In genomic region chr11:62914532-62914931, GRCm38 (mm10) we compare ENCODE assay signal across 9 mouse cellular contexts. TPM values are rescaled to one million over a fixed set of nuclear protein-coding genes. Genes with fewer than 3 reads are reported as not detected.
A peak's percentile ranks its signal among the peaks of the same experiment; 100 is the strongest.
DNase-seq lines count a peak whose midpoint lies in the region; ATAC-seq and TF ChIP-seq lines count a peak whose summit lies in the region.
"Had no signal": no experiment of that assay in that cellular context is flagged by ENCODE, and none has a peak within 500 bp of the region (broad histone marks: within the 10 kb centered on the region; RNA-seq: fewer than 3 reads in every experiment).

No protein-coding gene starts in this region.

- peak; percentile 49 for TF ChIP-seq RAD21 in CH12.LX (IDR thresholded peaks at IDR 0.05; ENCODE audit: low read depth, low read length)

- no peaks in the 10 kb centered on the region for H3K79me2 ChIP-seq in CH12.LX (replicated peaks; ENCODE audit: control insufficient read depth, extremely low read depth, insufficient read depth, poor library complexity, severe bottlenecking)

- in situ Hi-C loops in CH12.LX (cut with MboI; ENCODE audit: low pct_ligation_motif_present, low pct_unique_long_range_greater_than_20kb, low sequenced_read_pairs), result no loop called here

- H3K4me3 ChIP-seq in heart, postnatal 0 days (ENCODE audit: low read depth, low read length), result no peak overlapping the region
- no peak overlapping the region for H3K4me3 ChIP-seq in CH12.LX (replicated peaks in 1 of 3; ENCODE audit: low read depth in 2 of 3, low read length in 2 of 3, poor library complexity in 1 of 3)
- no peak overlapping the region for H3K4me3 ChIP-seq in midbrain, embryonic 14.5 days (replicated peaks; ENCODE audit: low read depth, low read length)
- H3K4me3 ChIP-seq: limb, embryonic 15.5 days had no signal

- H3K4me1 ChIP-seq in heart, postnatal 0 days (ENCODE audit: control insufficient read depth, insufficient read depth), result no peaks in the 10 kb centered on the region
- peaks cover 8 to 32% of the 10 kb centered on the region in 2 experiments; a peak in 3 of 4 replicates for H3K4me1 ChIP-seq in CH12.LX (ENCODE audit: control insufficient read depth in 1 of 2, insufficient read depth in 2 of 2)
- no peaks in the 10 kb centered on the region for H3K4me1 ChIP-seq in midbrain, embryonic 14.5 days (ENCODE audit: control insufficient read depth, insufficient read depth, low read length)

- H3K27ac ChIP-seq in heart, postnatal 0 days (ENCODE audit: low read depth), result no peak overlapping the region
- H3K27ac ChIP-seq in CH12.LX (ENCODE audit: insufficient read depth, low read depth), result no peak overlapping the region
- no peak overlapping the region for H3K27ac ChIP-seq in midbrain, embryonic 14.5 days (replicated peaks; ENCODE audit: low read depth, low read length)
- H3K27ac ChIP-seq: limb, embryonic 15.5 days had no signal

- no peaks in the 10 kb centered on the region for H3K27me3 ChIP-seq in heart, postnatal 0 days (ENCODE audit: control insufficient read depth, insufficient read depth, low read length)
- H3K27me3 ChIP-seq in CH12.LX (replicated peaks), result no peaks in the 10 kb centered on the region
- no peaks in the 10 kb centered on the region for H3K27me3 ChIP-seq in midbrain, embryonic 14.5 days (ENCODE audit: control insufficient read depth, insufficient read depth, low read length)
- H3K27me3 ChIP-seq: limb, embryonic 15.5 days had no signal

- 56% methylated on average over 6 of the region's 6 CpGs for WGBS in heart, postnatal 0 days
- 63% methylated on average over 6 of the region's 6 CpGs for WGBS in midbrain, embryonic 14.5 days

- no peaks in the 10 kb centered on the region for H3K9me3 ChIP-seq in heart, postnatal 0 days (replicated peaks; ENCODE audit: control insufficient read depth, low read length)
- peaks cover 3% of the 10 kb centered on the region for H3K9me3 ChIP-seq in CH12.LX (replicated peaks; ENCODE audit: low read length)
- no peaks in the 10 kb centered on the region for H3K9me3 ChIP-seq in midbrain, embryonic 14.5 days (ENCODE audit: control insufficient read depth, low read length)
- H3K9me3 ChIP-seq: limb, embryonic 15.5 days had no signal

- dilution Hi-C loops in CH12.LX (cut with MboI; ENCODE audit: extremely low pct_ligation_motif_present, extremely low pct_unique_long_range_greater_than_20kb, low sequenced_read_pairs), result no loop called here

- no peak overlapping the region for H3K4me2 ChIP-seq in heart, postnatal 0 days (ENCODE audit: low read depth, low read length)
- no peak overlapping the region for H3K4me2 ChIP-seq in CH12.LX (ENCODE audit: insufficient read depth, low read depth, poor library complexity, severe bottlenecking)
- no peak overlapping the region for H3K4me2 ChIP-seq in midbrain, embryonic 14.5 days (ENCODE audit: low read length)
- H3K4me2 ChIP-seq: limb, embryonic 15.5 days had no signal

- ATAC-seq in heart, postnatal 0 days (ENCODE audit: insufficient read depth, low read depth), result no peak
- ATAC-seq in midbrain, embryonic 14.5 days (ENCODE audit: low FRiP score, low TSS enrichment), result no peak

- DNase-seq in heart, postnatal 0 days (ENCODE audit: low spot score), result no peak
- DNase-seq in heart, postnatal 25 days (ENCODE audit: low spot score), result no peak
- DNase-seq in 3T3-L1 (ENCODE audit: low read depth, low spot score), result peak; percentile 53
- DNase-seq in CH12.LX (ENCODE audit: extremely low read depth), result peak; percentile 63
- DNase-seq in lung, adult 18-20 months, result peak; percentile 22 to 30
- DNase-seq in ovary, postnatal 14 days (ENCODE audit: low spot score), result no peak
- no peak for DNase-seq in midbrain, embryonic 14.5 days
- DNase-seq: cerebellum, adult 9-10 months had no signal

- H3K9ac ChIP-seq in heart, postnatal 0 days (replicated peaks; ENCODE audit: low read depth, low read length), result no peak overlapping the region
- H3K9ac ChIP-seq in CH12.LX (ENCODE audit: insufficient read depth, low read depth), result no peak overlapping the region
- H3K9ac ChIP-seq in midbrain, embryonic 14.5 days (replicated peaks; ENCODE audit: low read length), result no peak overlapping the region
- H3K9ac ChIP-seq: limb, embryonic 15.5 days had no signal

- H3K36me3 ChIP-seq in heart, postnatal 0 days (replicated peaks; ENCODE audit: control insufficient read depth, insufficient read depth, low read length), result no peaks in the 10 kb centered on the region
- no peaks in the 10 kb centered on the region for H3K36me3 ChIP-seq in CH12.LX (replicated peaks in 1 of 2; ENCODE audit: control insufficient read depth in 1 of 2, insufficient read depth in 1 of 2, low read length in 1 of 2)
- H3K36me3 ChIP-seq in midbrain, embryonic 14.5 days (ENCODE audit: control insufficient read depth, insufficient read depth, low read length), result no peaks in the 10 kb centered on the region
- H3K36me3 ChIP-seq: limb, embryonic 15.5 days had no signal

- intact Hi-C loops in heart, postnatal 25 days (cut with DNase I), result no loop called here

- peak; percentile 45 for TF ChIP-seq CTCF in heart, postnatal 0 days (IDR thresholded peaks at IDR 0.05; ENCODE audit: low read depth)
- TF ChIP-seq CTCF in CH12.LX (conservative IDR thresholded peaks at IDR 0.05 in 1 of 2, IDR thresholded peaks at IDR 0.05 in 1 of 2; ENCODE audit: low read depth in 2 of 2, low read length in 2 of 2), result peak; percentile 41 to 79; a peak in 3 of 4 replicates

- no peak for TF ChIP-seq POLR2A in CH12.LX (IDR thresholded peaks at IDR 0.05; ENCODE audit: low read depth, low read length)

- no peak for TF ChIP-seq EP300 in heart, postnatal 0 days (IDR thresholded peaks at IDR 0.05; ENCODE audit: low read depth)
- no peak for TF ChIP-seq EP300 in CH12.LX (IDR thresholded peaks at IDR 0.05; ENCODE audit: low read length)

TF ChIP-seq in CH12.LX, 34 proteins besides CTCF, POLR2A, EP300 and RAD21:
- no peak for TF ChIP-seq SIN3A (IDR thresholded peaks at IDR 0.05; ENCODE audit: low read length)
- TF ChIP-seq SMC3 (IDR thresholded peaks at IDR 0.05; ENCODE audit: low read depth, low read length), result peak; percentile 71
TF ChIP-seq in CH12.LX: peak in this region for 1.

RNA-seq across cellular contexts. Expression of gene Tvp23b, which starts 35.3 kb away (rescaled TPM):
- 26.3 and 27.4 TPM in 2 replicates for total RNA-seq in heart, postnatal 0 days (2014; rRNA removed; ENCODE audit: low replicate concordance)
- 39.0 and 47.0 TPM in 2 replicates for polyA plus RNA-seq in heart, postnatal 0 days (2015; fragmentation: Nextera tagmentation; extraction: Ambion mirVana)
- 10 to 100 TPM; 20.4 to 23.6 TPM for total RNA-seq in heart, postnatal 25 days (2021)
- total RNA-seq in CH12.LX (2012; rRNA removed), result 57.7 and 62.2 TPM in 2 replicates
- 68.7 and 71.2 TPM in 2 replicates for total RNA-seq in CH12.LX (2014; rRNA removed)
- polyA plus RNA-seq in CH12.LX (2012; ENCODE audit: insufficient read length, low read depth), result 39.6 and 40.9 TPM in 2 replicates
- 55.9 and 58.9 TPM in 2 replicates for polyA plus RNA-seq in midbrain, embryonic 14.5 days (2014; fragmentation: Nextera tagmentation; extraction: Ambion mirVana)

RNA-seq across cellular contexts. Expression of gene Cdrt4, which starts 36.5 kb away (rescaled TPM):
- total RNA-seq in heart, postnatal 0 days (2014; rRNA removed; ENCODE audit: low replicate concordance), result not detected in 2 replicates
- 0.16 TPM in 1 of 2 replicates, not detected in the other for polyA plus RNA-seq in heart, postnatal 0 days (2015; fragmentation: Nextera tagmentation; extraction: Ambion mirVana)
- total RNA-seq in heart, postnatal 25 days (2021), result not detected
- total RNA-seq in CH12.LX (2012; rRNA removed), result not detected in 2 replicates
- total RNA-seq in CH12.LX (2014; rRNA removed), result not detected in 2 replicates
- polyA plus RNA-seq in CH12.LX (2012; ENCODE audit: insufficient read length, low read depth), result not detected in 2 replicates
- polyA plus RNA-seq in midbrain, embryonic 14.5 days (2014; fragmentation: Nextera tagmentation; extraction: Ambion mirVana), result not detected in 2 replicates

Comparison
In these comparisons a context has a peak if more than half of its experiments do, and no peak if none do; other contexts are left out.
1. DNase-seq: peak in 3T3-L1 (single experiment), CH12.LX (single experiment) and lung, adult 18-20 months (2 of 2); none in heart, postnatal 0 days (single experiment), heart, postnatal 25 days (single experiment), ovary, postnatal 14 days (single experiment) and midbrain, embryonic 14.5 days (single experiment).